Mouse (Mus musculus): Measurements from ENCODE around the gene Pet100. TPM values are rescaled to one million over a fixed set of nuclear protein-coding genes. Genes with fewer than 3 reads are reported as not detected.

Pet100 gene
- polyA plus RNA-seq, 1 experiment = 51.7 TPM

- no peak overlapping the region for H3K4me2 ChIP-seq (ENCODE audit: low read depth)
- H3K27me3 ChIP-seq (ENCODE audit: control insufficient read depth, insufficient read depth, insufficient read length) = peaks cover 13% of the 10 kb centered on the region
- H3ac ChIP-seq (ENCODE audit: control insufficient read depth, insufficient read length) = no peak overlapping the region
- H3K79me2 ChIP-seq (ENCODE audit: control insufficient read depth, insufficient read depth) = no peaks in the 10 kb centered on the region
- TF ChIP-seq MYOG (IDR thresholded peaks at IDR 0.05; ENCODE audit: control insufficient read depth in 1 of 3, insufficient read depth in 1 of 3, insufficient read length in 2 of 3, low read depth in 2 of 3) = no peak
- no peak for TF ChIP-seq REST (IDR thresholded peaks at IDR 0.05; ENCODE audit: insufficient read depth, insufficient read length)
- TF ChIP-seq E2F4 (IDR thresholded peaks at IDR 0.05; ENCODE audit: insufficient read depth) = no peak
- TF ChIP-seq POLR2AphosphoS2 (IDR thresholded peaks at IDR 0.05; ENCODE audit: insufficient read length, low read depth) = no peak
- no peaks in the 10 kb centered on the region for H3K36me3 ChIP-seq (ENCODE audit: control insufficient read depth, insufficient read depth)
- no peak overlapping the region for H3K4me3 ChIP-seq
These were observed 34.9 kb upstream of the Pet100 start for GRCm38 (mm10) chr8:3586452-3586851.

DNA sequence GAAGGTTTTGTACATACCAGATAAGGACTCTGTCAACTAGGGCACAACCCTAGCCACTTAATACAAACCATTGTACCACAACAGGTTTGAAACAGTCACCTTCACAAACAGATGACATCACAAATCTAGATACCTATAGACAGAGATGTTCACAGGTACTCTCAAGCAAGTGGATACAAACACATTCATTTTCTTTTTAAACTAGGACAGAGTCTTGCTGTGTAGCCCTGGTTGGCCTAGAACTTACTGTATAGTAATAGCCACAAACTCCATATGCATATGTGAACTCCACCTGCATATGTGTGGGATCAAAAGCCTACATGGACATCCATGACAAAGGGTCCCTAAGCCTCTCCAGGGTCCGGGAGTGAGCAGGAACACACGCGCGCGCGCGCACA is 34.4 kb upstream of the Pet100 start, which contains the start of gene Camsap3:
Camsap3 (plus strand) TSS at position 301 of the 398 bp plus-strand sequence.
- Histone ChIP-seq H3K27me3 (ENCODE audit: control insufficient read depth, insufficient read depth, insufficient read length) (peaks cover 13% of the 10 kb centered on the region), H3K4me3 (no peak within 1 kb of the TSS), H3K4me2 (ENCODE audit: low read depth) (no peak within 1 kb of the TSS), H3ac (ENCODE audit: control insufficient read depth, insufficient read length) (no peak within 1 kb of the TSS), H3K79me2 (ENCODE audit: control insufficient read depth, insufficient read depth) (no peaks in the 10 kb centered on the region), H3K36me3 (ENCODE audit: control insufficient read depth, insufficient read depth) (no peaks in the 10 kb centered on the region)
- TF ChIP-seq POLR2AphosphoS2 (IDR thresholded peaks at IDR 0.05; ENCODE audit: insufficient read length, low read depth) (no peak), REST (IDR thresholded peaks at IDR 0.05; ENCODE audit: insufficient read depth, insufficient read length) (no peak), USF1 (IDR thresholded peaks at IDR 0.05; ENCODE audit: low read depth) (no peak), MYOG (IDR thresholded peaks at IDR 0.05; ENCODE audit: control insufficient read depth in 1 of 3, insufficient read depth in 1 of 3, insufficient read length in 2 of 3, low read depth in 2 of 3) (no peak), CEBPB (IDR thresholded peaks at IDR 0.05; ENCODE audit: insufficient read depth, poor library complexity, severe bottlenecking) (no peak), MYOD1 (IDR thresholded peaks at IDR 0.05; ENCODE audit: control insufficient read depth in 1 of 3, insufficient read length in 2 of 3, low read depth in 2 of 3) (no peak)

DNA sequence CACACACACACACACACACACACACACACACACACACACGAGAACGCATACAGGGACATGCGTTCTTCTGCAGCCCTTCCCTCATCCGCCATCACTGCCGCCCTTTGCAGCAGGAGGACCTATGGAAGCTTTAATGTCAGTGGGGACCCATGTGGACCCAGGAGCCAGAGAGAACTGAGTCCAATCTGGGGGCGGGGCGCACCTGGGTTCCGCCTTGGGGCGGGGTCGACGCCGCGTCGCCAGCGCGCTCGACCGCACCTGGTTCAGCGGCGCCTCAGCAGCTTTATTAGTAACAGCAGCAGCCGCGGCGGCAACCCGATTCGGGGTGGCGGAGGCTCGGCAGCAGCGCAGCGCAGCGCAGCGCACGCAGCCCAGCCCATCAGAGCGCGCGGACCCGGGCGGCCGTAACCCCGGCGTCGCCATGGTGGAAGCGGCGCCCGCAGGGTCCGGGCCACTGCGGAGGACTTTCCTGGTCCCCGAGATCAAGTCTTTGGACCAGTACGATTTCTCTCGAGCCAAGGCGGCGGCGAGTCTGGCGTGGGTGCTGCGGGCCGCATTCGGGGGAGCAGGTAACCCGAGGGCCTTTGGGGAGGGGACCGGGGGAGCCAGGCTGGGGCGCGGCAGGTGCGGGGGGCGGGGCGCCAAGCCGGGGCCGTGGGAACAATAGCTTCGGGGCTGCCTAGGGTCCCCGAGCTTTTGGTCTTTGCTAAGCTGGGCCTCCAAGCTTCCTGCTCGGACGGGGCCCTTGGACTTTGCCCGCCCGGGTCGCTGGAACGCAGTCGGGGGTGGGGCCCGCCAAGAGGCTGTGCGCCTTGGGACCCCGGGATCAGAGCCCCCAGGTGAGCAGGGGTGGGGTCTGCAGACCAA is 33.7 kb upstream of the Pet100 start:
- Histone ChIP-seq H3K4me3 (no peak overlapping the region), H3K4me2 (ENCODE audit: low read depth) (no peak overlapping the region)

DNA sequence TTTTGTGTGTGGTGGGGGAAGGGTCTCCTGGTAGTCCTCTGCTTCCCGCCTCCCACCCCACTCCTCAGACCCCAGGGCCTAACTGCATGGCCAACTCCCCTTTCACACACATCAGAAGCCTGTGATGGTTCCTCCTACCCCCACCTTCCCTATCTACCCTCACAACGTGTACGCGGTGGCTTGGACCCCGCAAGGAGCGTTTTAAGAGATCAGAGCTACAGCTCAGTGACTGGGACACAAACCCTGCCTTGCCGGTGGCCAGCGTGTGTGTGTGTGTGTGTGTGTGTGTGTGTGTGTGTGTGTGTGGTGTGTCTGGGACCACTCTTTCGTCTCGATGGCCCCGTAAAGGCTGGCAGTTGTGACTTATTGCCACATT is 33.1 kb upstream of the Pet100 start:
- Histone ChIP-seq H3K4me3 (no peak overlapping the region), H3ac (ENCODE audit: control insufficient read depth, insufficient read length) (no peak overlapping the region), H3K4me2 (ENCODE audit: low read depth) (no peak overlapping the region), H3K79me2 (ENCODE audit: control insufficient read depth, insufficient read depth) (no peaks in the 10 kb centered on the region), H3K36me3 (ENCODE audit: control insufficient read depth, insufficient read depth) (no peaks in the 10 kb centered on the region), H3K27me3 (ENCODE audit: control insufficient read depth, insufficient read depth, insufficient read length) (peaks cover 13% of the 10 kb centered on the region)
- TF ChIP-seq POLR2A (IDR thresholded peaks at IDR 0.05; ENCODE audit: insufficient read length, low read depth) (no peak), USF1 (IDR thresholded peaks at IDR 0.05; ENCODE audit: low read depth) (no peak), E2F4 (IDR thresholded peaks at IDR 0.05; ENCODE audit: insufficient read depth) (no peak), MYOG (IDR thresholded peaks at IDR 0.05; ENCODE audit: control insufficient read depth in 1 of 3, insufficient read depth in 1 of 3, insufficient read length in 2 of 3, low read depth in 2 of 3) (no peak), CEBPB (IDR thresholded peaks at IDR 0.05; ENCODE audit: insufficient read depth, poor library complexity, severe bottlenecking) (no peak), POLR2AphosphoS2 (IDR thresholded peaks at IDR 0.05; ENCODE audit: insufficient read length, low read depth) (no peak), SRF (IDR thresholded peaks at IDR 0.05; ENCODE audit: control insufficient read depth, insufficient read length, low read depth) (no peak), MAX (IDR thresholded peaks at IDR 0.05; ENCODE audit: low read depth) (no peak), REST (IDR thresholded peaks at IDR 0.05; ENCODE audit: insufficient read depth, insufficient read length) (no peak), TCF3 (IDR thresholded peaks at IDR 0.05; ENCODE audit: insufficient read length, low read depth) (no peak), MYOD1 (IDR thresholded peaks at IDR 0.05; ENCODE audit: control insufficient read depth in 1 of 3, insufficient read length in 2 of 3, low read depth in 2 of 3) (no peak), TCF12 (IDR thresholded peaks at IDR 0.05; ENCODE audit: insufficient read depth, poor library complexity, severe bottlenecking) (no peak)

More for the DNA sequence above, 33.7 kb upstream of the Pet100 start:
- Histone ChIP-seq H3ac (ENCODE audit: control insufficient read depth, insufficient read length) (no peak overlapping the region), H3K36me3 (ENCODE audit: control insufficient read depth, insufficient read depth) (no peaks in the 10 kb centered on the region), H3K79me2 (ENCODE audit: control insufficient read depth, insufficient read depth) (no peaks in the 10 kb centered on the region), H3K27me3 (ENCODE audit: control insufficient read depth, insufficient read depth, insufficient read length) (peaks cover 13% of the 10 kb centered on the region)
- TF ChIP-seq MYOD1 (IDR thresholded peaks at IDR 0.05; ENCODE audit: control insufficient read depth in 1 of 3, insufficient read length in 2 of 3, low read depth in 2 of 3) (no peak), TCF3 (IDR thresholded peaks at IDR 0.05; ENCODE audit: insufficient read length, low read depth) (no peak), TCF12 (IDR thresholded peaks at IDR 0.05; ENCODE audit: insufficient read depth, poor library complexity, severe bottlenecking) (no peak), SRF (IDR thresholded peaks at IDR 0.05; ENCODE audit: control insufficient read depth, insufficient read length, low read depth) (no peak), MAX (IDR thresholded peaks at IDR 0.05; ENCODE audit: low read depth) (no peak), POLR2AphosphoS2 (IDR thresholded peaks at IDR 0.05; ENCODE audit: insufficient read length, low read depth) (no peak), REST (IDR thresholded peaks at IDR 0.05; ENCODE audit: insufficient read depth, insufficient read length) (no peak), MYOG (IDR thresholded peaks at IDR 0.05; ENCODE audit: control insufficient read depth in 1 of 3, insufficient read depth in 1 of 3, insufficient read length in 2 of 3, low read depth in 2 of 3) (no peak)

GRCm38 (mm10) chr8:3593470-3593869 is 27.9 kb upstream of the Pet100 start:
- Histone ChIP-seq H3K4me3 (no peak overlapping the region), H3K36me3 (ENCODE audit: control insufficient read depth, insufficient read depth) (no peaks in the 10 kb centered on the region), H3K4me2 (ENCODE audit: low read depth) (no peak overlapping the region), H3ac (ENCODE audit: control insufficient read depth, insufficient read length) (no peak overlapping the region), H3K79me2 (ENCODE audit: control insufficient read depth, insufficient read depth) (no peaks in the 10 kb centered on the region), H3K27me3 (ENCODE audit: control insufficient read depth, insufficient read depth, insufficient read length) (no peaks in the 10 kb centered on the region)
- TF ChIP-seq USF1 (IDR thresholded peaks at IDR 0.05; ENCODE audit: low read depth) = no peak
- TF ChIP-seq TCF12 (IDR thresholded peaks at IDR 0.05; ENCODE audit: insufficient read depth, poor library complexity, severe bottlenecking) = no peak
- TF ChIP-seq MYOG (IDR thresholded peaks at IDR 0.05; ENCODE audit: control insufficient read depth in 1 of 3, insufficient read depth in 1 of 3, insufficient read length in 2 of 3, low read depth in 2 of 3) = no peak
- TF ChIP-seq MAX (IDR thresholded peaks at IDR 0.05; ENCODE audit: low read depth) = no peak
- no peak for TF ChIP-seq POLR2A (IDR thresholded peaks at IDR 0.05; ENCODE audit: insufficient read length, low read depth)
- TF ChIP-seq SRF (IDR thresholded peaks at IDR 0.05; ENCODE audit: control insufficient read depth, insufficient read length, low read depth) = no peak
- TF ChIP-seq CEBPB (IDR thresholded peaks at IDR 0.05; ENCODE audit: insufficient read depth, poor library complexity, severe bottlenecking) = no peak
- no peak for TF ChIP-seq MYOD1 (IDR thresholded peaks at IDR 0.05; ENCODE audit: control insufficient read depth in 1 of 3, insufficient read length in 2 of 3, low read depth in 2 of 3)
- no peak for TF ChIP-seq POLR2AphosphoS2 (IDR thresholded peaks at IDR 0.05; ENCODE audit: insufficient read length, low read depth)
- no peak for TF ChIP-seq REST (IDR thresholded peaks at IDR 0.05; ENCODE audit: insufficient read depth, insufficient read length)
- no peak for TF ChIP-seq TCF3 (IDR thresholded peaks at IDR 0.05; ENCODE audit: insufficient read length, low read depth)
- no peak for TF ChIP-seq E2F4 (IDR thresholded peaks at IDR 0.05; ENCODE audit: insufficient read depth)
